Mouse (Mus musculus) ES-E14 (cell line): ENCODE data around the gene Ppp3r1.

ENCODE experiments used
- MAFK ChIP-seq: IDR thresholded peaks from 2 replicates; pipeline ENCODE4 v1.6.1; 2014; ENCODE audit warnings: mild to moderate bottlenecking, low read depth, low read length, inconsistent platforms; ENCODE audit not compliant: insufficient read depth
- ZNF384 ChIP-seq: IDR thresholded peaks from 2 replicates; pipeline ENCODE4 v1.6.1; 2012; ENCODE audit warnings: low read depth, low read length, inconsistent platforms

DNA sequence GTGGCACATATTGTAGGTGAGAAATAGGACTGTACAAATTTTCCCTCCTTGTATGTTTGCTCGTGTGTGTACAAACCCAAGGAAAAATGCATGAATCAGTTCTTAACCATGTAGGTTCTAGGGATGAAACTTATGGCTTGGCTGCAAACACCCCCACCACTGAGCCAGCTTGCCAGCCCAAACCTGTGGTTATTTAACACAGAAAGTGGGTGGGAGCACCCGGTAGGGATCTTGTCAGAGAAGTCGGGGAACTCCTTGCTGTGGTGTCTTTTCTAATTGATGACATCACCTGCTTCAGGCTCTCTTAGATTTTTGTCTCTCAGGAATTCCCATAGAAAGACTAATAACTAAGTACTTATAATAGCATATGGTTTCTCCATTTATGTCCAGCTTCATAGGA is 28.6 kb downstream of the Ppp3r1 start:
- TF ChIP-seq MAFK (no peak), ZNF384 (no peak)
